Comparison of ENCODE assay signal across 28 mouse cellular contexts in genomic region chr2:145817195-145817594, GRCm38 (mm10).
A peak's percentile ranks its signal among the peaks of the same experiment; 100 is the strongest.
DNase-seq lines count a peak whose midpoint lies in the region; ATAC-seq and TF ChIP-seq lines count a peak whose summit lies in the region.
"Had no signal": no experiment of that assay in that cellular context is flagged by ENCODE, and none has a peak within 500 bp of the region (broad histone marks: within the 10 kb centered on the region; RNA-seq: fewer than 3 reads in every experiment).

No protein-coding gene starts in this region.

- no peak overlapping the region for H3K4me3 ChIP-seq in heart, embryonic 10.5 days
- no peak overlapping the region for H3K4me3 ChIP-seq in heart, embryonic 13.5 days
- H3K4me3 ChIP-seq in heart, embryonic 16.5 days (ENCODE audit: low read length): no peak overlapping the region
- no peak overlapping the region for H3K4me3 ChIP-seq in heart, adult 2 months
- H3K4me3 ChIP-seq: forebrain, embryonic 10.5 days; forebrain, embryonic 13.5 days had no signal

- H3K4me2 ChIP-seq in heart, embryonic 13.5 days: peak overlapping the region; percentile 10; the same call in 1 of the 2 replicates
- H3K4me2 ChIP-seq in heart, embryonic 16.5 days (ENCODE audit: low read depth, low read length): no peak overlapping the region; the same call in 1 of the 2 replicates
- H3K4me2 ChIP-seq: forebrain, embryonic 13.5 days; hindbrain, embryonic 14.5 days had no signal

- no peak for ATAC-seq in heart, embryonic 13.5 days (ENCODE audit: extremely low read depth, insufficient number of reproducible peaks, low FRiP score, low TSS enrichment)
- ATAC-seq in heart, embryonic 16.5 days (replicated peaks; ENCODE audit: extremely low read depth, insufficient read depth, low FRiP score): peak; percentile 50
- ATAC-seq: forebrain, embryonic 13.5 days; forebrain, embryonic 16.5 days; hindbrain, postnatal 0 days; inflammation-experienced regulatory T-cells, adult 6 months; intestine, embryonic 16.5 days; Patski had no signal

- no peak for TF ChIP-seq POLR2A in heart, adult 2 months (IDR thresholded peaks at IDR 0.05; ENCODE audit: insufficient read depth, low read depth, low read length)

- H3K27me3 ChIP-seq in heart, embryonic 10.5 days (ENCODE audit: insufficient read depth, poor library complexity, severe bottlenecking): no peaks in the 10 kb centered on the region
- H3K27me3 ChIP-seq in heart, embryonic 13.5 days (replicated peaks): no peaks in the 10 kb centered on the region
- H3K27me3 ChIP-seq in heart, embryonic 16.5 days (ENCODE audit: control insufficient read depth, insufficient read depth, low read length): no peaks in the 10 kb centered on the region
- H3K27me3 ChIP-seq in heart, adult 2 months (ENCODE audit: control insufficient read depth, insufficient read depth, low read length): no peaks in the 10 kb centered on the region
- H3K27me3 ChIP-seq: CH12.LX; forebrain, embryonic 13.5 days; Patski had no signal

- no peak for TF ChIP-seq CTCF in heart, adult 2 months (IDR thresholded peaks at IDR 0.05)

- peaks cover 34% of the 10 kb centered on the region for H3K4me1 ChIP-seq in heart, embryonic 10.5 days
- peaks cover 29% of the 10 kb centered on the region for H3K4me1 ChIP-seq in heart, embryonic 13.5 days
- peaks cover 12% of the 10 kb centered on the region for H3K4me1 ChIP-seq in heart, embryonic 16.5 days (ENCODE audit: control insufficient read depth, insufficient read depth, low read length)
- peaks cover 3% of the 10 kb centered on the region for H3K4me1 ChIP-seq in heart, adult 2 months (ENCODE audit: control insufficient read depth, insufficient read depth, low read length)
- H3K4me1 ChIP-seq: forebrain, embryonic 10.5 days; forebrain, embryonic 13.5 days had no signal

- H3K9ac ChIP-seq in heart, embryonic 13.5 days: no peak overlapping the region
- H3K9ac ChIP-seq in heart, embryonic 16.5 days (ENCODE audit: low read length): no peak overlapping the region
- H3K9ac ChIP-seq in heart, adult 2 months (ENCODE audit: low read depth, low read length): no peak overlapping the region
- H3K9ac ChIP-seq: forebrain, embryonic 13.5 days; hindbrain, embryonic 14.5 days had no signal

- TF ChIP-seq EP300 in heart, adult 2 months (IDR thresholded peaks at IDR 0.05; ENCODE audit: insufficient read depth, low read depth, low read length): no peak

- H3K79me2 ChIP-seq in heart, adult 2 months (replicated peaks; ENCODE audit: control insufficient read depth, insufficient read depth, low read length): no peaks in the 10 kb centered on the region

- peaks cover 15% of the 10 kb centered on the region; the same call in 1 of the 2 replicates for H3K36me3 ChIP-seq in heart, embryonic 10.5 days
- peaks cover 18% of the 10 kb centered on the region for H3K36me3 ChIP-seq in heart, embryonic 13.5 days
- H3K36me3 ChIP-seq in heart, embryonic 16.5 days (ENCODE audit: control insufficient read depth, insufficient read depth): 0 out of 2 replicates have a peak, but pooled peaks cover 6% of the 10 kb centered on the region
- H3K36me3 ChIP-seq in heart, adult 2 months (ENCODE audit: control insufficient read depth, insufficient read depth, low read length): no peaks in the 10 kb centered on the region; the same call in 1 of the 2 replicates
- H3K36me3 ChIP-seq: forebrain, embryonic 10.5 days; G1E had no signal

- H3K9me3 ChIP-seq in heart, embryonic 10.5 days: peaks cover 5% of the 10 kb centered on the region
- H3K9me3 ChIP-seq in heart, embryonic 13.5 days: peaks cover 17% of the 10 kb centered on the region
- peaks cover 9% of the 10 kb centered on the region for H3K9me3 ChIP-seq in heart, embryonic 16.5 days (replicated peaks; ENCODE audit: control insufficient read depth, low read length)

- no peak for DNase-seq in heart, embryonic 10.5 days (ENCODE audit: low spot score)
- DNase-seq in heart, adult 18-20 months: no peak
- DNase-seq in heart, postnatal 14 days: no peak
- DNase-seq in heart, adult 2 months: no peak
- DNase-seq in testis, postnatal 14 days (ENCODE audit: low spot score): peak; percentile 20
- no peak for DNase-seq in testis, postnatal 10 days (ENCODE audit: low spot score)
- DNase-seq: adrenal gland, postnatal 10 days; adrenal gland, postnatal 36 days; B cell, adult 2 months; cerebellum, adult 18-20 months; cerebellum, adult 9-10 months; cerebellum, postnatal 14 days; gastrocnemius, postnatal 10 days; gastrocnemius, postnatal 36 days; kidney, adult 18-20 months; kidney, adult 9 months had no signal

- intact Hi-C loops in heart, postnatal 14 days (cut with DNase I): no loop called here
- intact Hi-C loops in heart, adult 2 months (cut with DNase I): no loop called here

- peak overlapping the region; percentile 75 for H3K27ac ChIP-seq in heart, embryonic 10.5 days
- peak overlapping the region; percentile 75 for H3K27ac ChIP-seq in heart, embryonic 13.5 days (replicated peaks)
- H3K27ac ChIP-seq in heart, embryonic 16.5 days (ENCODE audit: low read length): peak overlapping the region; percentile 73
- H3K27ac ChIP-seq in heart, adult 2 months: no peak overlapping the region; the same call in 1 of the 2 replicates
- H3K27ac ChIP-seq: forebrain, embryonic 10.5 days; forebrain, embryonic 13.5 days; hindbrain, embryonic 14.5 days; hindbrain, postnatal 0 days had no signal

- 14% methylated on average over 5 of the region's 5 CpGs for WGBS in heart, embryonic 10.5 days
- WGBS in heart, embryonic 13.5 days: 6% methylated on average over 5 of the region's 5 CpGs
- WGBS in heart, embryonic 16.5 days: 16% methylated on average over 5 of the region's 5 CpGs
- 15% methylated on average over 5 of the region's 5 CpGs for WGBS in heart, adult 2 months
